Mouse (Mus musculus) intestine, postnatal 0 days (tissue): ENCODE results near the gene Iqsec1. TPM values are rescaled to one million over a fixed set of nuclear protein-coding genes. Genes with fewer than 3 reads are reported as not detected.

Source experiments
- ATAC-seq: fragments of 200-750 bp; cut with Nextera tagmentation; 2 replicates; pipeline ENCODE4 v1.8.0; 2017; ENCODE audit warnings: mild to moderate bottlenecking, moderate TSS enrichment, moderate library complexity
- H3K27ac ChIP-seq: fragments of 300-500 bp; sonication (generic); 2 replicates; pipeline ENCODE4 v1.5.1; 2014; ENCODE audit warnings: mild to moderate bottlenecking, low read depth, low read length, moderate library complexity
- H3K27me3 ChIP-seq: fragments of 300-500 bp; sonication (generic); replicated peaks from 2 replicates; pipeline ENCODE4 v1.6.1; 2014; ENCODE audit warnings: low read length, mixed read lengths; ENCODE audit not compliant: control insufficient read depth, insufficient read depth
- H3K36me3 ChIP-seq: fragments of 300-500 bp; sonication (generic); 2 replicates; pipeline ENCODE4 v1.6.1; 2014; ENCODE audit warnings: mild to moderate bottlenecking, moderate library complexity; ENCODE audit not compliant: control insufficient read depth, insufficient read depth
- H3K4me1 ChIP-seq: fragments of 300-500 bp; sonication (generic); replicated peaks from 2 replicates; pipeline ENCODE4 v1.6.1; 2014; ENCODE audit warnings: antibody characterized with exemption, low read length, mixed read lengths; ENCODE audit not compliant: control insufficient read depth, insufficient read depth
- H3K4me2 ChIP-seq: fragments of 300-500 bp; sonication (generic); replicated peaks from 2 replicates; pipeline ENCODE4 v1.6.1; 2014; ENCODE audit warnings: low read depth, mild to moderate bottlenecking, moderate library complexity
- H3K4me3 ChIP-seq: fragments of 300-500 bp; sonication (generic); 2 replicates; pipeline ENCODE4 v1.5.1; 2014; ENCODE audit warnings: low read depth, low read length
- H3K9ac ChIP-seq: fragments of 300-500 bp; sonication (generic); 2 replicates; pipeline ENCODE4 v1.6.1; 2014; ENCODE audit warnings: mild to moderate bottlenecking, low read depth, low read length
- H3K9me3 ChIP-seq: fragments of 300-500 bp; sonication (generic); 2 replicates; pipeline ENCODE4 v1.6.1; 2016; ENCODE audit warnings: mixed run types; ENCODE audit not compliant: control insufficient read depth
- CTCF ChIP-seq: sonication (generic); IDR thresholded peaks from 2 replicates; pipeline ENCODE4 v1.5.1; 2016; ENCODE audit warnings: low read depth, mild to moderate bottlenecking, control low read depth, antibody characterized with exemption, moderate library complexity
- WGBS: fragments of 180-500 bp; shearing (Covaris S2); extraction: QIAGEN DNeasy Blood & Tissue Kit; methylation state at CpG from one replicate; pipeline ENCODE4 v1.1.7; 2014; 5-methylcytosine and 5-hydroxymethylcytosine counted together
- polyA plus RNA-seq: library from polyadenylated mRNA; unstranded; fragments of >200 nt; fragmentation: Nextera tagmentation; extraction: Ambion mirVana; gene quantifications from 2 replicates; pipeline ENCODE4 v1.2.1, GENCODE M21; 2015

Iqsec1 gene
- polyA plus RNA-seq, 1 experiment from 2014 or later, result 7.0 TPM

DNA sequence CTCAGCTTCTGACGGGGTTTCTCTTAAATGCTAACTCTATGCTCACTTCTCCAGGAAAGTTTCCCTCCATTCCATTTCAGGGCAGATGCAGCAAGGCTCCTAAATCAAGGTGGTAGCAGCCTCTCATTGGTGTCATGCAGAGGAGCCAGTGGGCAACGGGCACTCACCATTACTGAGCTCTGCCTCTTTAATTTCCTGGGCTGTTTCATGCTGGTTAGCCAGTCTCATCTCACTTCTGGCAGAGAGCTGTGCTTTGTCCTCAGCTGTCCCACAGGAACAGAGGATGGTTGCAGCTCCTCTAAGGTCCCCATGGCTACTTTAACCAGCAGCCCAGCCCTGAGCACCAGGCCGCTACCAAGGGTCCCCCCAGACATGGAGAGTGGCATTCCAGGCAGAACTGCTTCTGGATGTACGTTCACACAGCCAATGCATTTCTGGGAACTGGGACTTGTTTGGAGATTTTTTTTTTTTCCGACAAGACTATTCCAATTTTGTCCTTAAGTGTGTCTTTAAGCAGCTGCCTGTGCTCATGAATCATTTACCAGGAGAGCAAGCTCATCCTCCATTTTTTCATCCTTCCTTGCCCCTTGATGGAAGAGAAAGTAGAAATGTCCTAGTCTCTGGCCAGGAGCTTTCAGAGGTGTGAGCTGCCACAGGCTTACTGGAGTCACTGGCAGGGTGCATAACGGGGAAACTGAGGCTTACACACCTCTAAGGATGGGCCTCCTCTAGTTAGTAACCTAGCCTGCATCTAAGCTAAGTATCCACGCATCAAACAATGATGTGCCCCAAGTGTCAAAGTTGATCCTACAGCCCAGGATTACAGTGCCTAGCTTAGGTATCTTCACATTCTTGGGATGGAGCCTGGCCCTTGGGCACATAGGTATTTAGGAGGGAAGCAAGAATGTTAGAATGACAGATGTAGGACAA is 98.9 kb downstream of the Iqsec1 start:
- 82% methylated on average over 7 of the region's 7 CpGs for WGBS

DNA sequence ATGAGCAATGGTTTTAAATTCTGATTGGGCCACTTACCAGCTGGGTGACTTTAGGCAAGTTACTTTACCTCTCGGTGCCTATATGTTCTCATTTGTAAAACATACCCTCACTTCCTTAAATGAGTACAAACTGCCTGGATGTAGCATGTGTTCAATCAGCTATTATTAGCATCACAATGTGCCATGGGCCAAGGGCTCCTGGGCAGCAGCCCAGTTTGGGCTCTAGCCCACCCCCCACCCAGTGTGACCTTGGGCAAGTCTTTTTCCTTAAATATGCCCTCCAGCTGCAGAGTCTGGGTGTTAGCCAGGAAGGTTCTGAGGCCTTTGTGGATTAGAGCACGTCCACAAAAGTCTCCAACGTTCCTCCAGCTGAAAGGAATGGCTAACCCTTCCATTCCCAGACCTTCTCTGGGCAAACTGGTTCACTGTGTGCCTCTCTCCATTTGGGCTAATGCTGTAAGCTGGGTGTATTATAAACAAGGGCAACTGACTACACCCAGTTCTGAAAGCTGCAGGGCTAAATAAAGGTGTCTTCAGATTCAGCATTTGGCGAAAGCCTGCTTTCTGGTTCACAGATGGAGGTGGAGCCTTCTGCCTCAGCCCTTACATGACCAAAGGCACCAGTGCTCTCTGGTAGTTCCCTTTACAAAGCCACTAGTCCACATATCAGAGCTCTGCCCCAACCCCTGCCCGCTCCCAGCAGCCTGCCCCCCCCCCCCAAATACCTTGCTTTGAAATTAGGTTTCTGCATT is 101.3 kb downstream of the Iqsec1 start:
- H3K27ac ChIP-seq, result no peak overlapping the region
- no peak overlapping the region for H3K9ac ChIP-seq
- no peak overlapping the region for H3K4me2 ChIP-seq
- no peaks in the 10 kb centered on the region for H3K27me3 ChIP-seq
- no peaks in the 10 kb centered on the region for H3K4me1 ChIP-seq
- no peak overlapping the region for H3K4me3 ChIP-seq
- no peak for ATAC-seq
- TF ChIP-seq CTCF, result no peak
- 70% methylated on average over 5 of the region's 5 CpGs for WGBS
- no peaks in the 10 kb centered on the region for H3K36me3 ChIP-seq
- no peaks in the 10 kb centered on the region for H3K9me3 ChIP-seq

More for the DNA sequence above, 98.9 kb downstream of the Iqsec1 start:
- Histone ChIP-seq H3K9ac (no peak overlapping the region), H3K4me3 (no peak overlapping the region), H3K4me1 (no peaks in the 10 kb centered on the region), H3K4me2 (no peak overlapping the region), H3K9me3 (no peaks in the 10 kb centered on the region), H3K36me3 (no peaks in the 10 kb centered on the region), H3K27ac (no peak overlapping the region), H3K27me3 (no peaks in the 10 kb centered on the region)
- TF ChIP-seq CTCF, result no peak
- ATAC-seq, result no peak

DNA sequence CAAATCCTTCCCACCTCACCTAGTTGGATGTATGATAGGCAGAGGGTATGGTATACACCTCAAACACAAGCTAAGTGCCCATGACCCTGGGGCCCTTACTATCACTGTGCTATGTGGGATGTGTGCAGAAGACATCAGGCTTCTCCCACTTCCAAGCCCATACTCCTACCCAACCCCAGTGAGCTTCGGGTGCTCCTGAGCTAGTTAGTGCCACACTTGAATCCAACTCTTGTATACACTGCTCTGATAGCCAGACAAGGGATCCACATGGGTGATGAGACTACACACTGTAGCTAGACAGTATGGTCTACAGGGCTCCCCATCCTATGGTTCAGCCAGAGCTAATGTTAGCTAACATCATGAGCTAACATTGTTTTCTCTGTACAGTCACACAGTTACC is 102.9 kb downstream of the Iqsec1 start:
- no peak overlapping the region for H3K27ac ChIP-seq
- WGBS, result 94% methylated on average over 1 of the region's 1 CpGs
- H3K4me3 ChIP-seq, result no peak overlapping the region
- no peaks in the 10 kb centered on the region for H3K27me3 ChIP-seq
- no peaks in the 10 kb centered on the region for H3K9me3 ChIP-seq
- H3K9ac ChIP-seq, result no peak overlapping the region
- H3K36me3 ChIP-seq, result no peaks in the 10 kb centered on the region
- no peak for TF ChIP-seq CTCF
- no peak for ATAC-seq
- H3K4me1 ChIP-seq, result no peaks in the 10 kb centered on the region
- no peak overlapping the region for H3K4me2 ChIP-seq

DNA sequence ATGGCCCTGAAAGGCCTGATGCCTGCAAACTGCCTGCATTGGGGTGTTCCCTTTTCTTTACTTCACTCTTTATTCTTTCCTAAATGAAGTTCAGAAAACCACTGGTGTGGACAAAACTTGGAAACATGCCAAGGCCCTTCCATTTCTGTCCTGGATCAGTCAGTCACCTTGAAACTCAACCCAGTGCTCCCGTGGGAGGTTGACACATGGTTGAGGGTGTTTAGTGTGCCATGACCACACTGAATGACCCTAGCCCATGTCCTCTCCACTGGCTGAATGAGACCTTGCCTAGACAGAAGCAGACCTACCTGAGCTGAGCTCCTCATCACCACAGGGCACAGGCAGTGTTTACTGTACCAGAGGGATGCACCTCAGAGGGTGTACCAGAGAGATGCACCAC is 103.9 kb downstream of the Iqsec1 start:
- Histone ChIP-seq H3K27ac (no peak overlapping the region), H3K4me2 (no peak overlapping the region), H3K27me3 (no peaks in the 10 kb centered on the region), H3K4me1 (no peaks in the 10 kb centered on the region), H3K9me3 (no peaks in the 10 kb centered on the region), H3K9ac (no peak overlapping the region), H3K36me3 (no peaks in the 10 kb centered on the region), H3K4me3 (no peak overlapping the region)
- TF ChIP-seq CTCF, result no peak
- ATAC-seq, result no peak
- WGBS, result 19% methylated on average over 1 of the region's 1 CpGs

DNA sequence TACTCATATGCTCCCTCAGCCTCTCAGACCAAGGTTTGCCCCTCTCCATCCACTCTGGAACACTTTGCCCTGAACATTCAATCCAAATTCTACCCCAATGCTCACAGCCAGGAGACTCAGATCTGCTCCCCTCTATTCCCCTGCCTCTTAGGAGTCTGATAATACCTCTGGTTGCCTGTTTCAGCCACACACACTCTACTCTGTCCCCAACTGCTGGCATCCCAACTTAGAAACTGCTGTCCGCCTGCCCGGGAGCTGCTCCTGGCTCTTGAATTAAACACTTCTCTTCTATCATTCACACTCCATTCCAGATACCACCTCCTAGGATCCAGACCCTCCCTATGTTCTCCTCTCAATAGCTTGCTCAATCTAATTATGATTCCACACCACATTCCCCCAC is 107.5 kb downstream of the Iqsec1 start:
- Histone ChIP-seq H3K27ac (no peak overlapping the region), H3K4me3 (no peak overlapping the region), H3K9ac (no peak overlapping the region), H3K27me3 (no peaks in the 10 kb centered on the region), H3K9me3 (no peaks in the 10 kb centered on the region), H3K4me2 (no peak overlapping the region), H3K4me1 (no peaks in the 10 kb centered on the region), H3K36me3 (no peaks in the 10 kb centered on the region)
- TF ChIP-seq CTCF, result no peak
- 89% methylated on average over 2 of the region's 2 CpGs for WGBS
- no peak for ATAC-seq

DNA sequence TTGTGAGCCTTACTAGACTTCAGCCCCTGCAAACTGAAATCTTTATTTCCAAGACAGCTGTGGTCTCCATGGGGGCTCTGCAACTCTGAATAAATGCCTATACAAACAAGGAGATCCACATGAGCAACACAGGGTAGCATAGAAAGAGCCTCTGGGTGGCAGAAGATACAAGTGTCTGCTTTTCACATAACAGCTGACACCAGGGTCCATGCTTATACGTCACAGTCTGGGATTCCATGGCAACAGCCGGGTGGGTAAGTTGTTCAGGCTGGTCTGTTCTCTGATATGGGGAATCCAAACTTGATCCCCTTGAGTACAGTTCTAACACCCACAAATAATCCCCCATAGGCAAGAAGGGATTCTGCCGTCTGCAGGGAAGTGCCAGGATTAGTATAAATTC is 108.1 kb downstream of the Iqsec1 start:
- Histone ChIP-seq H3K4me3 (no peak overlapping the region), H3K9ac (no peak overlapping the region), H3K27ac (no peak overlapping the region), H3K4me2 (no peak overlapping the region), H3K9me3 (no peaks in the 10 kb centered on the region), H3K27me3 (no peaks in the 10 kb centered on the region), H3K36me3 (no peaks in the 10 kb centered on the region), H3K4me1 (no peaks in the 10 kb centered on the region)
- no peak; the same call in 1 of the 2 replicates for TF ChIP-seq CTCF
- no peak for ATAC-seq
- WGBS, result 57% methylated on average over 3 of the region's 3 CpGs
